Mouse (Mus musculus) embryonic facial prominence, embryonic 14.5 days (tissue): ENCODE results near the gene Kcnk6. TPM values are rescaled to one million over a fixed set of nuclear protein-coding genes. Genes with fewer than 3 reads are reported as not detected.

Source experiments
- ATAC-seq: fragments of 200-750 bp; cut with Nextera tagmentation; 2 replicates; pipeline ENCODE4 v1.8.0; 2017; ENCODE audit warnings: low read depth, moderate number of reproducible peaks, moderate TSS enrichment
- DNase-seq: peaks from one replicate; pipeline ENCODE4 v3.0.0-alpha.2; 2015; ENCODE audit warnings: low spot score
- H3K27ac ChIP-seq: fragments of 300-500 bp; sonication (generic); replicated peaks from 2 replicates; pipeline ENCODE4 v1.5.1; 2014; ENCODE audit warnings: low read depth, mild to moderate bottlenecking, low read length, moderate library complexity
- H3K27me3 ChIP-seq: fragments of 300-500 bp; sonication (generic); replicated peaks from 2 replicates; pipeline ENCODE4 v1.6.1; 2014; ENCODE audit warnings: low read length; ENCODE audit not compliant: control insufficient read depth, insufficient read depth
- H3K36me3 ChIP-seq: fragments of 300-500 bp; sonication (generic); 2 replicates; pipeline ENCODE4 v1.6.1; 2014; ENCODE audit warnings: low read length, mixed read lengths; ENCODE audit not compliant: control insufficient read depth, insufficient read depth
- H3K4me1 ChIP-seq: fragments of 300-500 bp; sonication (generic); 2 replicates; pipeline ENCODE4 v1.6.1; 2014; ENCODE audit warnings: antibody characterized with exemption, low read length; ENCODE audit not compliant: control insufficient read depth, insufficient read depth
- H3K4me2 ChIP-seq: fragments of 300-500 bp; sonication (generic); 2 replicates; pipeline ENCODE4 v1.6.1; 2014; ENCODE audit warnings: low read depth, mild to moderate bottlenecking, low read length, moderate library complexity, mixed read lengths
- H3K4me3 ChIP-seq: fragments of 300-500 bp; sonication (generic); 2 replicates; pipeline ENCODE4 v1.5.1; 2014; ENCODE audit warnings: low read depth, mild to moderate bottlenecking, low read length
- H3K9ac ChIP-seq: fragments of 300-500 bp; sonication (generic); 2 replicates; pipeline ENCODE4 v1.6.1; 2014; ENCODE audit warnings: low read depth, mild to moderate bottlenecking, low read length, moderate library complexity, mixed read lengths
- H3K9me3 ChIP-seq: fragments of 300-500 bp; sonication (generic); 2 replicates; pipeline ENCODE4 v1.6.1; 2016; ENCODE audit warnings: low read length; ENCODE audit not compliant: control insufficient read depth
- WGBS: fragments of 180-500 bp; shearing (Covaris S2); extraction: QIAGEN DNeasy Blood & Tissue Kit; methylation state at CpG from one replicate; pipeline ENCODE4 v1.1.7; 2014; 5-methylcytosine and 5-hydroxymethylcytosine counted together
- polyA plus RNA-seq: library from polyadenylated mRNA; unstranded; fragments of >200 nt; fragmentation: Nextera tagmentation; extraction: Ambion mirVana; gene quantifications from 2 replicates; pipeline ENCODE4 v1.2.1, GENCODE M21; 2014

Kcnk6 gene
- polyA plus RNA-seq, 1 experiment from 2014 or later: 2.2 TPM

- H3K36me3 ChIP-seq: 0 out of 2 replicates have a peak, but pooled peaks cover 4% of the 10 kb centered on the region
- 0 out of 2 replicates have a peak overlapping the region, but pooled peaks have one; percentile 4 for H3K9ac ChIP-seq
- H3K4me1 ChIP-seq: no peaks in the 10 kb centered on the region
- no peak for DNase-seq
- H3K9me3 ChIP-seq: no peaks in the 10 kb centered on the region
- WGBS: 45% methylated on average over 5 of the region's 5 CpGs
- ATAC-seq: no peak
- H3K27ac ChIP-seq: no peak overlapping the region
- H3K27me3 ChIP-seq: no peaks in the 10 kb centered on the region
- H3K4me3 ChIP-seq: no peak overlapping the region
- no peak overlapping the region for H3K4me2 ChIP-seq
These were observed 21.5 kb upstream of the Kcnk6 start for GRCm38 (mm10) chr7:29253842-29254241.

- DNase-seq (no peak), ATAC-seq (no peak)
- H3K9me3 ChIP-seq: no peaks in the 10 kb centered on the region
- no peak overlapping the region for H3K4me2 ChIP-seq
- peaks cover 6% of the 10 kb centered on the region; the same call in 1 of the 2 replicates for H3K27me3 ChIP-seq
- H3K9ac ChIP-seq: no peak overlapping the region
- H3K4me1 ChIP-seq: no peaks in the 10 kb centered on the region
- peaks cover 10% of the 10 kb centered on the region; the same call in 1 of the 2 replicates for H3K36me3 ChIP-seq
- H3K4me3 ChIP-seq: no peak overlapping the region
- no peak overlapping the region for H3K27ac ChIP-seq
- 91% methylated on average over 2 of the region's 3 CpGs for WGBS
These were observed 18.9 kb upstream of the Kcnk6 start for GRCm38 (mm10) chr7:29251166-29251565.

GRCm38 (mm10) chr7:29248261-29248841 lies 16.0 kb upstream of the Kcnk6 start, which contains the start of gene 2200002D01Rik:
Gene 2200002D01Rik, minus strand, starts transcription at chr7:29248466.
- Histone ChIP-seq H3K9me3 (no peaks in the 10 kb centered on the region), H3K9ac (peak within 1 kb of the TSS; percentile 14; the same call in 1 of the 2 replicates), H3K4me3 (peak within 1 kb of the TSS; percentile 21), H3K36me3 (peaks cover 30% of the 10 kb centered on the region), H3K4me2 (peak within 1 kb of the TSS; percentile 50), H3K4me1 (no peaks in the 10 kb centered on the region), H3K27me3 (peaks cover 6% of the 10 kb centered on the region; the same call in 1 of the 2 replicates), H3K27ac (no peak within 1 kb of the TSS)
- WGBS: 19% methylated on average over 20 of the region's 20 CpGs
- no peak for ATAC-seq
- DNase-seq: no peak

GRCm38 (mm10) chr7:29247706-29248105 lies 15.4 kb upstream of the Kcnk6 start:
- Histone ChIP-seq H3K4me1 (no peaks in the 10 kb centered on the region), H3K27ac (no peak overlapping the region), H3K4me2 (peak overlapping the region; percentile 50), H3K4me3 (peak overlapping the region; percentile 21), H3K36me3 (peaks cover 30% of the 10 kb centered on the region), H3K9ac (peak overlapping the region; percentile 14; the same call in 1 of the 2 replicates), H3K27me3 (peaks cover 6% of the 10 kb centered on the region; the same call in 1 of the 2 replicates), H3K9me3 (no peaks in the 10 kb centered on the region)
- ATAC-seq (no peak), DNase-seq (no peak)
- 14% methylated on average over 18 of the region's 19 CpGs for WGBS

GRCm38 (mm10) chr7:29247314-29247700 lies 15.0 kb upstream of the Kcnk6 start:
- DNase-seq: peak; percentile 44
- Histone ChIP-seq H3K4me2 (peak overlapping the region; percentile 50), H3K4me3 (peak overlapping the region; percentile 21; the same call in 1 of the 2 replicates), H3K27ac (no peak overlapping the region), H3K27me3 (peaks cover 6% of the 10 kb centered on the region; the same call in 1 of the 2 replicates), H3K9me3 (no peaks in the 10 kb centered on the region), H3K36me3 (peaks cover 30% of the 10 kb centered on the region), H3K9ac (no peak overlapping the region), H3K4me1 (no peaks in the 10 kb centered on the region)
- ATAC-seq: no peak; the same call in 1 of the 2 replicates
- WGBS: 22% methylated on average over 14 of the region's 16 CpGs

GRCm38 (mm10) chr7:29246619-29247313 lies 14.5 kb upstream of the Kcnk6 start:
- Histone ChIP-seq H3K27ac (no peak overlapping the region), H3K4me3 (no peak overlapping the region), H3K4me1 (no peaks in the 10 kb centered on the region), H3K27me3 (peaks cover 6% of the 10 kb centered on the region; the same call in 1 of the 2 replicates), H3K9ac (no peak overlapping the region), H3K36me3 (peaks cover 30% of the 10 kb centered on the region), H3K9me3 (no peaks in the 10 kb centered on the region), H3K4me2 (0 out of 2 replicates have a peak overlapping the region, but pooled peaks have one; percentile 3)
- DNase-seq (no peak), ATAC-seq (no peak)
- WGBS: 83% methylated on average over 21 of the region's 21 CpGs

- H3K27ac ChIP-seq: no peak overlapping the region
- H3K27me3 ChIP-seq: peaks cover 6% of the 10 kb centered on the region; the same call in 1 of the 2 replicates
- H3K36me3 ChIP-seq: peaks cover 30% of the 10 kb centered on the region
- H3K4me3 ChIP-seq: no peak overlapping the region
- WGBS: 78% methylated on average over 5 of the region's 5 CpGs
- H3K4me2 ChIP-seq: no peak overlapping the region
- H3K4me1 ChIP-seq: no peaks in the 10 kb centered on the region
- no peak for DNase-seq
- ATAC-seq: no peak
- no peak overlapping the region for H3K9ac ChIP-seq
- no peaks in the 10 kb centered on the region for H3K9me3 ChIP-seq
These were observed 13.7 kb upstream of the Kcnk6 start for GRCm38 (mm10) chr7:29246015-29246414.

GRCm38 (mm10) chr7:29244732-29245416 lies 12.6 kb upstream of the Kcnk6 start:
- no peak for ATAC-seq
- Histone ChIP-seq H3K9ac (no peak overlapping the region), H3K27me3 (peaks cover 6% of the 10 kb centered on the region; the same call in 1 of the 2 replicates), H3K36me3 (peaks cover 30% of the 10 kb centered on the region), H3K4me3 (no peak overlapping the region), H3K27ac (no peak overlapping the region), H3K9me3 (no peaks in the 10 kb centered on the region), H3K4me1 (no peaks in the 10 kb centered on the region), H3K4me2 (no peak overlapping the region)
- DNase-seq: no peak
- WGBS: 70% methylated on average over 7 of the region's 7 CpGs
